Mouse (Mus musculus) olfactory bulb, adult 2 months (tissue): ENCODE measurements around the gene Mfsd4a. TPM values are rescaled to one million over a fixed set of nuclear protein-coding genes. Genes with fewer than 3 reads are reported as not detected.

ENCODE experiments used
- H3K27ac ChIP-seq: fragments of 200-500 bp; 2 replicates; pipeline ENCODE4 v1.5.1; 2012; ENCODE audit warnings: low read depth, low read length; ENCODE audit not compliant: insufficient read depth
- H3K4me1 ChIP-seq: fragments of 200-500 bp; 2 replicates; pipeline ENCODE4 v1.6.1; 2012; ENCODE audit warnings: low read length; ENCODE audit not compliant: control insufficient read depth, insufficient read depth
- H3K4me3 ChIP-seq: fragments of 200-500 bp; 2 replicates; pipeline ENCODE4 v1.5.1; 2012; ENCODE audit warnings: mild to moderate bottlenecking, low read depth, low read length, moderate library complexity; ENCODE audit not compliant: insufficient read depth
- CTCF ChIP-seq: fragments of 200-500 bp; IDR thresholded peaks from 2 replicates; pipeline ENCODE4 v1.5.1; 2012; ENCODE audit warnings: low read depth, mild to moderate bottlenecking, low read length, moderate library complexity; ENCODE audit not compliant: insufficient read depth
- POLR2A ChIP-seq: fragments of 200-500 bp; IDR thresholded peaks from 2 replicates; pipeline ENCODE4 v1.6.1; 2012; ENCODE audit warnings: mild to moderate bottlenecking, low read depth, low read length, moderate library complexity; ENCODE audit not compliant: insufficient read depth
- WGBS: fragments of 180-500 bp; shearing (Covaris S2); methylation state at CpG from one replicate; pipeline ENCODE4 v1.1.7; 2018; 5-methylcytosine and 5-hydroxymethylcytosine counted together
- polyA plus RNA-seq: library from polyadenylated mRNA; stranded (reverse); fragments of >200 nt; gene quantifications from 2 replicates; pipeline ENCODE4 v1.2.4, GENCODE M21; 2012; ENCODE audit warnings: low replicate concordance; ENCODE audit not compliant: missing spikeins, insufficient read depth, insufficient read length

The Mfsd4a gene
- polyA plus RNA-seq, 1 experiment: not detected

GRCm38 (mm10) chr1:132078413-132078812 is 10.6 kb upstream of the Mfsd4a start:
- Histone ChIP-seq H3K4me1 (no peaks in the 10 kb centered on the region), H3K4me3 (no peak overlapping the region), H3K27ac (no peak overlapping the region)
- TF ChIP-seq CTCF (no peak), POLR2A (no peak)
- 96% methylated on average over 2 of the region's 2 CpGs for WGBS

- WGBS: 83% methylated on average over 10 of the region's 10 CpGs
- Histone ChIP-seq H3K4me3 (no peak overlapping the region), H3K4me1 (no peaks in the 10 kb centered on the region), H3K27ac (no peak overlapping the region)
- TF ChIP-seq POLR2A (no peak), CTCF (no peak)
These were observed 7.7 kb upstream of the Mfsd4a start for GRCm38 (mm10) chr1:132075576-132075975.

GRCm38 (mm10) chr1:132070659-132071058 is 2.8 kb upstream of the Mfsd4a start:
- Histone ChIP-seq H3K27ac (no peak overlapping the region), H3K4me3 (no peak overlapping the region), H3K4me1 (peaks cover 10% of the 10 kb centered on the region)
- TF ChIP-seq CTCF: no peak
- no peak for TF ChIP-seq POLR2A
- WGBS: 95% methylated on average over 3 of the region's 3 CpGs

- Histone ChIP-seq H3K27ac (no peak overlapping the region), H3K4me1 (peaks cover 10% of the 10 kb centered on the region), H3K4me3 (no peak overlapping the region)
- 91% methylated on average over 8 of the region's 8 CpGs for WGBS
- TF ChIP-seq POLR2A (no peak), CTCF (no peak)
These were observed 1.6 kb upstream of the Mfsd4a start for GRCm38 (mm10) chr1:132069436-132069835.

GRCm38 (mm10) chr1:132065475-132066172 is 2.2 kb downstream of the Mfsd4a start:
- TF ChIP-seq POLR2A (no peak), CTCF (no peak)
- Histone ChIP-seq H3K4me3 (no peak overlapping the region), H3K4me1 (peaks cover 10% of the 10 kb centered on the region), H3K27ac (no peak overlapping the region)
- WGBS: 81% methylated on average over 8 of the region's 8 CpGs

- WGBS: 41% methylated on average over 1 of the region's 1 CpGs
These were observed 2.9 kb downstream of the Mfsd4a start for GRCm38 (mm10) chr1:132065001-132065400.

GRCm38 (mm10) chr1:132063096-132063495 is 4.8 kb downstream of the Mfsd4a start:
- H3K4me1 ChIP-seq: peaks cover 10% of the 10 kb centered on the region
- no peak overlapping the region for H3K4me3 ChIP-seq
- H3K27ac ChIP-seq: no peak overlapping the region
- no peak for TF ChIP-seq POLR2A
- no peak for TF ChIP-seq CTCF
- 90% methylated on average over 4 of the region's 4 CpGs for WGBS

More at GRCm38 (mm10) chr1:132065001-132065400, 2.9 kb downstream of the Mfsd4a start:
- Histone ChIP-seq H3K27ac (no peak overlapping the region), H3K4me3 (no peak overlapping the region), H3K4me1 (peaks cover 10% of the 10 kb centered on the region)
- TF ChIP-seq POLR2A: no peak
- no peak for TF ChIP-seq CTCF

- no peak overlapping the region for H3K27ac ChIP-seq
- H3K4me3 ChIP-seq: no peak overlapping the region
- TF ChIP-seq POLR2A (no peak), CTCF (no peak)
- WGBS: 84% methylated on average over 6 of the region's 6 CpGs
- peaks cover under 1% of the 10 kb centered on the region; the same call in 1 of the 2 replicates for H3K4me1 ChIP-seq
These were observed 5.9 kb downstream of the Mfsd4a start for GRCm38 (mm10) chr1:132061750-132062541.
